Mouse (Mus musculus): ENCODE results near the gene Pcgf2.
"Not testable (repeated sequence)": the region's sequence is repeated elsewhere in the genome, so short reads cannot be mapped to it uniquely, and the experiment has no call there.

The Pcgf2 gene

DNA sequence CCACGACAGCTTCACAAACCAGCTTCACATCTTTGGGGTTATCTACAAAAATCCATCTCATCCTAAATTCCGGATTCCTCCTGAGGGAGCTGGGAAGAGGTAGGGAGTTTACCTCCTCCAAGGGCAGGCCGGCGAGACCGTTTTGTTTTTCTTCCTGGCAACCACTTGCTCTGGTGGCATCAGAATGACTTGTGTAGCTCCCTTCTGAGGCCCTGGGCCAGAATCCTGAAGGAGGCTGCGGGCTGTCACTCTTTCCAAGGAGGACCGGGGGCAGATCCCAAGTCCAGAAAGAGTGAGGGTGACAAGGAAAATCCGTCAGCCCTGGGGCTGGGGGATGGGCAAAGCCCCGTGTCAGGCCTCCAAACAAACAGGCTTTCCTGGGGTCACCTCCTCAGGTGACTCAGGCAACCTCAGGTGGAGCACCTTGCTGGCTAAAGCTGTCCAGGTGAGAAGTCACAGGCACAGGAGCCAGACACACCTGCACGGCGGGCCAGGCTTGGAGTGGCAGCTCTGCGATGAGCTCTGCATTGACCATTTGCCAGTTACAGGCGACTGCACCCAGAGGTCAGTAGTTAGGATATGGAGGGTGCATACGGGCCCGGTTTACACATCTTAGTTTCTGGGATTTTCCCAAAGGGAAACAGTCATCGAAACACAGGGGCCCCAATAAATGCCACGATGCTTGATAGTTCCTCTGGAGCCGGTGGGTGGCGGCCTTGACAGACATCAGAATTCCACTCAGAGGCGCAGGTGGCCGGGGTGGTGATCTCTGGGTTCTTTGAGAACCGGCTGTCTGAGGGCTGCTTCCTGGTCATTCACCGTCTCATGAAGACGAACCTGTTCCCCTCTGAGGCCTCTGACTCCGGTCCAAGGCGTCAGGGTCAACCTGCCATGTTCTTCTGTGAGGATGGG, 17.3 kb upstream of the Pcgf2 start:
- DNase-seq: no peak

DNA sequence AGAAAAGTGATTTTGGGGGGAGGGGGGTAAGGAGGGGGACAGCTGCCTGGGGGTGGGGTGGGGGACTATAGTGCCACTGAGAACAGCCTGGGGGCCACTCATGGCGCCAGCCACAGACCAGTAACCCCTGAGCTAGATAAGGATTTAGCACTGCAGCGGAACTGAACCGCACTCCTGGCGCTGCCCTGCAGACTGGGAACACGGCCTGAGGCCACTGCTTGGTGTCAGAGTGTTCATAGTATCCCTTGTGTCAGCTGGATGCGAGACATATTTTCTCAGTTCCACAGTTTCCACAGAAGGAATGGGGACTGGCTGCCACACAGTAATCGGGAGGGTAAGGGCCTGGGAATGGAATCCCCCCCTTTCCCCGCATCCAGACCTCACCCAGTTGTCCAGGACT, 15.7 kb upstream of the Pcgf2 start:
- no peak for DNase-seq

- no peak for DNase-seq
Observed at GRCm38 (mm10) chr11:97714784-97715760, 14.8 kb upstream of the Pcgf2 start.

DNA sequence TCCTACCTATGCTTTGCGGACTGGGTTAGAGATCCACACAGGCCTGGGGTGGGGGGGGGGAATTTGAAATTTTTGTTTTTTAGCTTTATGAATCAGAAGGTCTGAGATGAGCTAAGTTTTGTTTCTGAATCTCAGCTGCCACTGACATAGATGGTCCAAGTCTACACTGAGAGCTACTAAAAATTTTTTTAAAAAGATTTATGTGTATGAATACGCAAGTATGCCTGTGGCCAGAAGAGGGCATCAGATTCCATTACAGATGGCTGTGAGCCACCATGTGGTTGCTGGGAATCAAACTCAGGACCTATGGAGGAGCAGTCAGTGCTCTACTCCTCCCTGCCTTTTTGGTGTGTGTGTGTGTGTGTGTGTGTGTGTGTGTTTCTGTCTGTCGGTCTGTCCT, 14.1 kb upstream of the Pcgf2 start:
- no peak for DNase-seq

GRCm38 (mm10) chr11:97713896-97714295, 13.6 kb upstream of the Pcgf2 start:
- DNase-seq: no peak

DNA sequence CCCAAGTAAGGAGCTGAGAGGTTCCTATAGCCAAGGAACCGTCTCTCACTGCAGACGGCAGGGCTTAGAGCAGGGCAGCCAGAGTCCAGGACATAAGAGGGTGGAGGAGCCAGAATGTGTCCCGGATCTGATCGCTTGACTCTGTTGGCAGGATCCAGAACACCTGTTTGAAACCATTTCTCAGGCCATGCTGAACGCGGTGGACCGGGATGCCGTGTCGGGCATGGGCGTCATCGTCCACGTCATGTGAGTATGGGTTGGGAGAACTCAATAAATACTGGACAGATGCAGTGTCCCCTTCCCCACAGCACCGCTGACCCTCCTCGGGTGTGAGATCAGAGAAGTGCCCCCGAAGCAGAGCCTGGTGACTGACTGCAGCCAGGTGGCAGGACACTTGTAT, 12.0 kb upstream of the Pcgf2 start:
- DNase-seq: no peak

DNA sequence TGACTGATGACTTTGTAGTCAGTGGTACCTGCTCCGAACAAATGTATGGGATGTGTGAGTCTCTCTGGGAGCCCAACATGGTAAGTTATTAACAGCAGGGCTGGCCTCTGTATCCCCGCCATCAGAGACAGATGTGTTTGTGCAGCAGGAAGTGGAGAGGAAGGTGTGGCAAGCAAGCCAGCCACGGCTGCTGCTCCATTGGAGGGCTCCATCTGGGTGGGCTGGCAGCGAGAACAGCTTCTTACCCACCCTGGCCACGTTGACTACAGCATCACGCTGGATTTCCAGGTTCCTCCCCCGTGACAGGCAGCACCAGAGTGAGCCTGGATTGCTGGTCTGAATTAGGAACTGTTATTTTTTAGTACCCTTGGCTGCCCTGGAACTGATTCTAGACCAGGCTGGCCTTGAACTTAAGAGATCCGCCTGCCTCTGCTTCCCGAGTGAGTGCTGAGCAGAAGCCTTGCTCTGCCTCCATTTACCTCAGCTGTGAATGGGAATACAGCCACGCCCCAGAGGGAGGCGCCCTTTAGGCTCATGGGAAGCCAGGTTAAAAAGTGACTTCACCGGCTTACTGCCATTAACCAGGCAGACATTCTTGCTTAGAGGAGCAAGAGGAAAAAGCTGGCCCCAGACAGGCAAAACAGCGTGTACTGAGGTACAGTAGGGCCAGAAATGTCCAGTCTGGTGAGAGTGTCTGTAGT, 11.1 kb upstream of the Pcgf2 start:
- no peak for DNase-seq

- DNase-seq: not testable (repeated sequence)
Observed at GRCm38 (mm10) chr11:97710067-97710466, 9.8 kb upstream of the Pcgf2 start.

GRCm38 (mm10) chr11:97703039-97703826, 2.9 kb upstream of the Pcgf2 start, which contains the start of gene Psmb3:
Gene Psmb3 (plus strand): TSS chr11:97703399.
- DNase-seq: peak; percentile 92 to 98

DNA sequence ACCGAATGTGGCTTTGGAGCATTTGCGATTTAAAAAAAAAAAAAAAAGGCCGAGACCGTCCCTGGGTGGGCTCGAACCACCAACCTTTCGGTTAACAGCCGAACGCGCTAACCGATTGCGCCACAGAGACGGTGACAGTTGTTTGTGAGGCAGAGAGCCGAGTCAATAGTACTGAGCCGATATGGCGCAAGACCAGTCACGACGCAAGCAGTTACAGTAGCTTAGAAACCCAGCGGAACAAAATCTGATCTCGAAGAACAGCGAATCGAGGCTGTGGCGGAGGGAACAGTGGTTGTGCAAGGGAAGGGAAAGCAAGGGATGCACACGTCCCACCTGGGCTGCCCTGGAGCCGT, 2.1 kb upstream of the Pcgf2 start:
- peak; percentile 67 to 76 for DNase-seq

- no peak for DNase-seq
Observed at GRCm38 (mm10) chr11:97701581-97702392, 1.5 kb upstream of the Pcgf2 start.

DNA sequence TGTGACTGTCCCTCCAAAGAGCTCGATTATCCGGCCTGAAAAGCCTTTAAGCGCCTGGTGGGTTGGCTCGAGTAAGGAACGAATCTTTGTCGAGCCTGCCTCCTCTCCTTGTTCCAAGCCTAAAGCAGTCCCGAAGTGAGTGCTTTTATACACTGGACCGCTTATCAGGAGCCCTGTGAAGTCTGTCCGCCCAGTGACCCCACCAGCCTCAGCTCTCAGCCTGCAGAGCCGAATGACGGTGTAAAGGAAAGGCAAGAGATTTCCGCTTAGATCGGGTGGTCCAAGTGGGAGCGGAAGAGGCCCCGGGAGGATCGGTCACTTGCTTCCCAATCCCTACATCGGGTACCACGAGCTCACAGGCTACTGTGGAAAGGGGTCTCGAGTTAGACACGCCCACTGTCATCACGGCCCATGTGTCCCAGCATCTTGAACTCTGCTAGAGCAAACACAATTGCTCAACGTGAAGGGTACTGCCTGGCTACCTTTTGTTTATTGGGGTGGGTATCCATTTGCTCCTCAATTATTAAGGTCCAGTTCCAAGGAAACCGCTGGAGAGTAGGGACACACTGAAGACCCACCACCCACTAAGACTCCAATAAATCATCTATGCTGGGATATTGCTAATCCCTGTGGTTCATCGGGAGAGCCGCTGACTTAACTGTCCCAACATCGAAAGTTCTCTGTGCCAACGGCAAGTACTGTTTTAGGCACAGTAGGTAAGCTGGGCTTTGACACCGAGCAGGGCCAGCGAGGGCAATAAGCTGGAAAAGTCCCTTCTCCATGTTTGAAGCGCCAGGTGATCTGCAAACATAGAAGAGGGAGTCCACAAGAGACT, 666 bp upstream of the Pcgf2 start:
- no peak for DNase-seq

- no peak for DNase-seq
Observed at GRCm38 (mm10) chr11:97699626-97700002, 683 bp downstream of the Pcgf2 start.

DNA sequence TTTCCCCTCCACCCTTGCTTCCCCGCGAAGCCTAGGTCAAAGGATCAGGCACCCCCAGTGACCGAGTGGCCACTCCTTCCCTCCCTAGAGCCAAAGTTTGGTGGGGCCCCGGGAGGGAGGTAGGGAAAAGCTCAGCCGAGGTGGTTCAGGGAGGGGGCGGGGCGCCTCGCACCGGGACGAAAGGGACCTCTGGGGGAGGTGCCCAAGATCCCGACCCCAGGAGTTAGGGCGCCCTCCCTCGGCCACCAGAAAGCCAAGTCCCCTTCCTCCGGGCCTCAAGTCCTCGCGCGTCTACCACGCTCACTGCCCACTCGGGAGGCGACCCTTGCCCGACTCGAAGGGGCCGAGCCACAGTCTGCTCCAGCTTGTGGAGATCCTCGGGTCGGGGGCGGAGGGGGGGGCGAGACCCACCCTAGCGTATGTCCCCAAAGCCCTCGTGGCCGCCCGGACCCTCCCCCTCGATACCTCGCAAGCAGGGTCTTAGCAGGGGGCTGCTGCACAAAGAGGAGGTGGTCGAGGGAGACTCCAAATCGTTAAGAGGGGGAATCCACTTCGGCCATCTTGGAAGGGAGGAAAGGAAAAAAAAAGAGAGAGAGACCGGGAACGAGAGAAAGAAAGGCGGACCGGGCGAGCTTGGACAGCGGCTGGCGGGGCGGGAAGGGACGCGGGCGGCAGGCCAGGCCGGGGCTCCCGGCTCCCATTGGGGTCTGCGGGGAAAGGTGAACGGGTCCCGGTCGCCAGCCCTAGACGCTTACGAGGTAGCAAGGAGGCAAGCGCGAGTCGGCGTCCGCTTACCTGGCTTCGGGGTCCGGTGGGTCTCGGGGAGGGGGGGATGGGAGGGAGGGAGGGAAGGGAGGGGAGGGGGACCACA, 1.3 kb downstream of the Pcgf2 start:
- DNase-seq: peak in 1 of 2 experiments; percentile 21

GRCm38 (mm10) chr11:97697891-97698529, 2.3 kb downstream of the Pcgf2 start:
- DNase-seq: no peak

DNA sequence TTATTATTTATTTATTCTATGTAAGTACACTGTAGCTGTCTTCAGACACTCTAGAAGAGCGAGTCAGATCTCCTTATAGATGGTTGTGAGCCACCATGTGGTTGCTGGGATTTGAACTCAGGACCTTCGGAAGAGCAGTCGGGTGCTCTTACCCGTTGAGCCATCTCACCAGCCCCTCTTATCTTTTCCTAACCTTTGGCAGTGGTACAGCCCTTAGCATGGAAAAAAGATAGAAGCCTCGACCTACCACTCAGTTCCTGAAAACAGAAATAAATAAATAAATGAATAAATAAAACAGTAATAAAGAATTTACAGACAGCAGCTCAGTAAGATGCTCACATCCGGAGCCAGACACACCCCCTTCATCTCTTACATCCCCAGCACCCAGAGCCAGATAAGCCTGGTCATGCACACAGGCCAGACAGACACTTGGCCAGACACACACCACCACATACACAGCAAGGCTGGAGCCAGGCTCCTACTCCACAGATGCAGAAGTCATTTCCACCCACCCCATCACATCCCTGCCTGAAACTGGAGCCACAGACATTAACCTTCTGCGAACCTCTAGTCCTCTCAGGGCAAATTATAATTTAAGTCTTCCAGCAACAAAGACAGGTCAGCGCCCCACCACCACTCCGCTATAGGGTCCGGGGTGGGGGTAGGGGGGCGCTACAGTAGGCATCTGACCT, 3.0 kb downstream of the Pcgf2 start:
- no peak for DNase-seq

DNA sequence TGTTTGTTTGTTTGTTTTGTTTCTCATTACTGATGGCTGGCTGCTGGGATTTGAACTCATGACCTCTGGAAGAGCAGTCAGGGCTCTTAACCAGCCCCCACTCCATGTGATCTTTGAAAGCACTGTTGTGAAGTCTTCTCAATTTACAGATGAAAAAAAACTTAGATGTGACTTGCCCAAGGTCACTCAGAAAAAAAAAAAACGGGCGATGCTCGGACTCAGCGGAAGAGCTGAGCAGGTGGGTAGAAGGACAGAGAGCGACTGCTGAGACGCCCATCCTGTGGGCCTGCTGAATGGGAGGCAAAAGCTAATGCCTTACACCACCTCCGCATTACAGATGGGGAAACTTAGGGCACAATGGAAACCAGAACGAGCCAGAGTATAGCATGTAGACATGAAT, 3.6 kb downstream of the Pcgf2 start:
- no peak for DNase-seq
